Mouse (Mus musculus) urinary bladder, postnatal 36 days (tissue): ENCODE measurements around the gene Cnst.

Experiments used
- DNase-seq, 2 experiments: peaks; one replicate each; pipeline ENCODE4 v3.0.0; 2022; ENCODE audit warnings: low spot score in 2 of 2, mixed read lengths in 1 of 2

Gene Cnst

GRCm38 (mm10) chr1:179545768-179546550 lies at the start of gene Cnst, which contains the start of gene Tfb2m:
Gene Cnst, plus strand, starts transcription at chr1:179546370.
Gene Tfb2m, minus strand, starts transcription at chr1:179546267.
- peak; percentile 99 for DNase-seq

DNA sequence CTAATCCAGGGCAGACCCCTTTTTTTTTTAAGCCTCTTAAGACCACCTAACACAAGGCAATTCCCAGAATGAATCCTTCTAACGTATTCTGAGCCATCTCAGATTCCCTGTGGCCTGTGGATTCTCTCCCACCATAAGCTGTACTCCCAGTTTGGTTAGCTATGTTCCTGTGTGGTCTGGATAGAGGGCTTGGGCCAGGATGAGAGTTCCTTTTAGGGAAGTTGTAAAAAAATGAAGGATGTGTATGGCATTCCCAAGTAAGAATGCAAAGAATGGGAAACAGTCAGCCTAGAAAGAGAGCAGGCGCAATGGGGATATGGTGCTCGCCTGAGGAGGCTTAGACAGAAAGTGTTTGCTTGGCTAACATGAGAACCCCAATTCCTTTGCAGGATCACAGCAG lies 46.9 kb upstream of the Cnst start:
- DNase-seq, result no peak

DNA sequence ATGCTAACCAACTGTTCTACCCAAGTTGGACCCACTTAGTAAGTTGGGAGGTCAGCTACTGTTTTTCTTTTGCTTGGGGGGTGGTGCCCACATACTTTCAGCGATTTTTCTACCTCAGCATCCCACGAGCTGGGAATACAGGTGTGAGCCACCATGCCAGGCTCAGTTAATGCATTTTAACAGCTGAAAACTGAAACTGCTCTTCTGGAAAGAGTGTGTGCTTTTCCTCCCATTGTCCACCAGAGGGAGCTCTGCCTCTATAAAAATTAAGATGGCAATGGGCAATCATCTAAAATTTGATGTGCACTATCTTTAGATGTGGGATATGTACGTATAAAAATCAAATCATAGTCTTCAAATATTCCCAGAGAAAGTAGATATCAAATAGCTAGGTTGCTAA lies 43.6 kb upstream of the Cnst start:
- no peak for DNase-seq

- DNase-seq, result no peak
These were observed 39.4 kb upstream of the Cnst start for GRCm38 (mm10) chr1:179506530-179507315.

- DNase-seq, result no peak
These were observed 35.4 kb upstream of the Cnst start for GRCm38 (mm10) chr1:179510546-179511340.

DNA sequence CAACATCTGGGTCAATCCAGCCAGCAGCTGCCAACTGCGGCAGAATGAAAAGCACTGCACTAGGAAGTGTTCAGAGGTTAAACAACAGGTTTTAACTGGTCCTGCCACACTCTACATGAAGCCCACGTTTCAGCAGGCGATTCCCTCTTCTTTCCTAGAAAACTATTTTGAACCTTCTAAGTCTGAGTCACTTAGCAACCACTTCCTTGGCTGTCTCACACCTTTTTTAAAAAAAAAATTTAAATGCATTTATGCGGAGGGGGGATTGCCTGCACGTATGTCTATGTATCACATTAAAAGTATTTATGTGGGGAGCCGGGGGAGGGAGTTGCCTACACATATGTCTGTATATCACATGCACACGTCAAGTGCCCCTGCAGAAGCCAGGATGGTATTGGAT lies 34.3 kb upstream of the Cnst start:
- no peak for DNase-seq

- DNase-seq, result no peak
These were observed 29.0 kb upstream of the Cnst start for GRCm38 (mm10) chr1:179516941-179517712.

DNA sequence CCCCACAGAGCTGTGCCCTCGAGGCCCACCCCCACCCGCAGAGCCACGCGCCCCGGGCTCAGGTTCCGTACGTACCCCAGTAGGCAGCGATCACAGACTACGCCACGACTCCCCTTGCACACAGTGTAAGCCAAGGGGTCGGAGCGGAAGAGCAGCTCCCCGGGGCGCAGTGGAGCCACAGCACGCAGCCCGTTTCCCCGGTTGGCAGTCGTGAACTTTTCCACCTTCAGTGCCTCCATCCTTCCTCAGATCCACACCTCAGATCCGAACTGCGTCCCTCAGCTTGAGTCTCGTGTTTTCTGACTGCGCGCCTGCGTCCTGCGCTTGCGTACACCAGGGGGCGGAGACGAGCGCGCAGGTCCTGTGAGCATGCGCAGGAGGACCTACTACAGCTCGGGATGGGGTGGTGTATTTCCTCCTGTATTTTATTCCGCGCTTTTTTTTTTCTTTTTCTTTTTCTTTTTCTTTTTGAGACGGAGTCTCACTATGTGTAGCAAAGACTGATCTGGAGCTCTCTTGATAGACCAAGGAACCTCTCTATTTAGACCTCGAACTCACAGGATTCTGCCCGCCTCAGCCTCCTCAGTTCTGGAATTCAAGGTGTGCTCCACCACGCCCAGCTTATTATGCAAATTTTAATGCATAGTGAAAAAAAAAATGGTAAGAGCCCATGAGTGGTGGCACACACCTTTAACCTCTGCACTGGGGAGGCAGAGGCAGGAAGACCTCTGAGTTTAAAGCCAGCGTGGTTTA lies 28.3 kb upstream of the Cnst start, which contains the start of gene Smyd3:
Smyd3 (minus strand) TSS at position 329 of the 753 bp plus-strand sequence.
- DNase-seq, result peak; percentile 69 to 83

DNA sequence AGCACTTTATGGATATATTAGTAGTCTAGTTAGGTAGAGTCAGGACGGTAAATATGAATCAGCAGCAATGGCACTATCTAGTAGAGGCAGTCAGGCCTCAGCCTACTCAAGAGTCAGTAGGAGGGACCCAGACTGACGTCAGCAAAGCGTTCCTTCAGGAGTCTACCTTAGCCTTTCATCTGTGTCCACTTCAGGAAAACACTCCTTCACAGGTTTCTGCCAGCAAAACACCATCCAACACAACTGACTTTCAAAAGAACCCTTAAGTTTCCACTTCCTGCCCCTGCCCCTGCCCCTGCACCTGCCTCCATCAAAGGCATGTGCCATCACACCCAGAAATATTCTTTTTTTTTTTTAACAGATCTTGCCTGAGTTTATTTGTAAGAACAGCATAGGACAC lies 26.3 kb upstream of the Cnst start:
- no peak for DNase-seq

DNA sequence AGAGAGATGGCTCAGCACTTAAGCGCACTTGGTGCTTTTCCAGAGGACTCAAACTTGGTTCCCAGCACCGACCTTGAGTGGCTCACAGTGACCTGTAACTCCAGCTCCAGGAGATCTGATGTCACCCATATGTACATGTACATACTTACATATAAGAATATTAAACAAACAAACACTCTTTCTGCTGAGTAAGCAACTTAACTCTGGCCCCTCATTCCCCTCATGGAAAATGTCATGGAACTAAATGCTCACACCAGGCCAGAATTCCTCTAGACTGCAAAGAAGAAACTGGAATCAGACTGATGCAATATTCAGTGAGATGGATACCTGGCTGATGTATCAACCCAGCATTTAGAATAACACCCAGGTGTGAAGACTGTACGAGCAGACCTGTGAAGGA lies 7.1 kb upstream of the Cnst start:
- DNase-seq, result no peak

- DNase-seq, result no peak
These were observed 6.3 kb upstream of the Cnst start for GRCm38 (mm10) chr1:179539887-179540286.

- no peak for DNase-seq
These were observed 4.7 kb upstream of the Cnst start for GRCm38 (mm10) chr1:179541502-179541901.

- no peak for DNase-seq
These were observed 364 bp downstream of the Cnst start for GRCm38 (mm10) chr1:179546551-179546917.

DNA sequence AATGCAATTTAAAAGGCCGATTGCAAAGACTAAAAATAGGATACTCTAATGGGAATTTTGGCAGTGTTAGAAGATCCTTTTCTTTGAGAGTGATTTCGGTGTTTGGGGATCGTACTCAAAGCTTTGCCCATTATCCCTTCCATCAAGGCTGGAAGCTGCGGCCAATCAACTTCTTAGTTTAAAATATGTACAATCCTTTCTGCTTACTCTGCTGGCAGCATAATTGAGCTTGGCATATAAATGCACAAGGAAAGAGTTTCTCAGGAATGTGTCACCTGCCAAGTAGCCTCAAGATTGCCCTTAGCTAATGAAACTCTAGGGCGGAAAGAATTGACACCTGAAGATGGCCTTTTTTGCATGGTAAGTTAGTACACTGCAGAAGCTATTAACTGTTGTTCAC lies 1.0 kb downstream of the Cnst start:
- no peak for DNase-seq

DNA sequence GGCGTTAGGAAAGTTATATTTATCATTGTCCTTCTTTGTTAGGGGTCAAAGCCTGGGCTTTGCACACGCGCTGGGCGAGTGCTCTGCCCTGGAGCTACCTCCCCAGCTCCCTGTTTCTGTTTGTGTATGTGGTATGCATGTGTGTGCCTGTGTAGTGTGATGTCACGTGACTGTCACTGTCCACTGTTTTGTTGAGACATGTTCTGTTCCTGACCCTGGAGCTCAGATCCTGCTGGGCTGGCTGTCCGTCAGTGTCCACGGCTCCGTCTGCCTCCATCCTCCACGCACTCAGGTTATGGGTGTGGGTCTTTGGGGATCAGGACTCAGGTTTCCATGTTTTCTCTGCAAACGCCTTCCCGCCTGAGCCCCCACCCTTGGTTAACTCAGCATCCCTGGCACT lies 2.0 kb downstream of the Cnst start:
- DNase-seq, result no peak

DNA sequence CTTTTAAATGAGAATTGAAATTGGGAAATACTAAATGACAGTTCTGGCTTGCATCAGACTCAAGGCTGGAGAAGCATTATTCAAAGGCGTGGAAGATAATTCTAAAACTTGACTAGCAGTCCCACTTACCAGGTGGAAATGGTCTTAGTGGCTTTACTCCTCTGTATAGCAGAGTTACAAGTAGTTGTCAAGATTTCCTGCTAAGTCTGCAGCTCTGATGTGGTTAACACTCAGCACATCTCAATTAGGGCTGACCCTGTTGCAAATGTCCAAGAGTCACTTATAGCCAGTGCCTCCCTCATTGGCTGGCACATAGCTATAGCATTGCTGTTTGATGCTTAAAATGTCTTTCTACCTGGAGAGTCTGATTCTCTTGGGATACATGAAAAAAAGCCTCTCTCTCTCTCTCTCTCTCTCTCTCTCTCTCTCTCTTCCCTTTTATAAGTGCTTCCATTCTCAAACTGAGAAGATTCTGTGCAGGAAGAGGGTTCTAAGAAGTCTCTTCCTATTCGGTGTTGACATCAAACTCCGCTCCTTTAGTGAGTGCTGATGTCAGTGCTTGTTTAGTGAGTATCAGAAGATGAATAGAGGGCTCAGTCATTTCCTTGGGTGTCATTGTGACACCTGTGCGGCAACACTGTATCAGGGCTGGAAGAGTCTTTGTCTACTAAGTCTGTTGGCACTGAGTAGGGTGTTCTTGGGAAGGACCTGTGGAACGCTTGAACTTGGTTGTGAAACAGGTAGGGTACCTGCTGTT lies 3.0 kb downstream of the Cnst start:
- no peak for DNase-seq

DNA sequence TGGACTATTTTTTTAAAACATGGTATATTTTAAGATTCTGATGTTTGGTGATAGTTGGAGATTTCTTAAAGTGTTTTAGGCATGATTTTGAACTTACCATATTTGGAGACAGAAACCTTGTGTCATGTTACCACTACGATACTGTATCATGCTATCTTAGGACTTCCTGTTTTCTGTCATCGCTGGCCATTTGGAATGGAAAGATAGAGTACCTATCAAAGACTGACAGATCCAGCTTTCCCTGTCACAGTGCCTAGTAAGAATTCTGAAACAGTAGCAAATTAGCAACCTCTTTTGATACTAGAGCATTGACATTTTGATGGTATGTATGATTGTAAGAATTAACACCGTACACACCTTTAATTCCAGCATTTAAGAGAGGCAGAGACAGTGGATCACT lies 5.2 kb downstream of the Cnst start:
- no peak for DNase-seq

- no peak for DNase-seq
These were observed 5.8 kb downstream of the Cnst start for GRCm38 (mm10) chr1:179551921-179552320.

- DNase-seq, result no peak
These were observed 6.6 kb downstream of the Cnst start for GRCm38 (mm10) chr1:179552751-179553150.
